13 mouse cellular contexts compared by ENCODE assay signal in genomic region chr7:132568817-132569216, GRCm38 (mm10). TPM values are rescaled to one million over a fixed set of nuclear protein-coding genes. Genes with fewer than 3 reads are reported as not detected.
DNase-seq lines count a peak whose midpoint lies in the region; ATAC-seq and TF ChIP-seq lines count a peak whose summit lies in the region.
"Had no signal": no experiment of that assay in that cellular context is flagged by ENCODE, and none has a peak within 500 bp of the region (broad histone marks: within the 10 kb centered on the region; RNA-seq: fewer than 3 reads in every experiment).

No protein-coding gene starts in this region.

- H3K4me1 ChIP-seq in midbrain, postnatal 0 days (ENCODE audit: insufficient read depth, low read length), result no peaks in the 10 kb centered on the region

- no peaks in the 10 kb centered on the region for H3K9me3 ChIP-seq in midbrain, postnatal 0 days (ENCODE audit: low read length)
- H3K9me3 ChIP-seq: kidney, embryonic 15.5 days; liver, embryonic 13.5 days had no signal

- no peak overlapping the region for H3K9ac ChIP-seq in midbrain, postnatal 0 days (replicated peaks; ENCODE audit: low read length, poor library complexity, severe bottlenecking)
- H3K9ac ChIP-seq: kidney, embryonic 15.5 days; liver, embryonic 13.5 days had no signal

- H3K27ac ChIP-seq in midbrain, postnatal 0 days (ENCODE audit: low read depth, low read length), result no peak overlapping the region
- H3K27ac ChIP-seq: kidney, embryonic 15.5 days; left cerebral cortex, adult 2 months; liver, embryonic 13.5 days had no signal

- peak; percentile 63 for ATAC-seq in inflammation-experienced regulatory T-cells, adult 6 months
- no peak for ATAC-seq in midbrain, postnatal 0 days (ENCODE audit: low FRiP score)
- ATAC-seq in cerebellum, adult (ENCODE audit: insufficient number of reproducible peaks, low FRiP score, low TSS enrichment), result no peak

- H3K4me2 ChIP-seq in midbrain, postnatal 0 days (ENCODE audit: low read depth, low read length, poor library complexity, severe bottlenecking), result no peak overlapping the region
- H3K4me2 ChIP-seq: kidney, embryonic 15.5 days; liver, embryonic 13.5 days had no signal

- H3K4me3 ChIP-seq in midbrain, postnatal 0 days (ENCODE audit: low read depth, low read length), result no peak overlapping the region
- H3K4me3 ChIP-seq: kidney, embryonic 15.5 days; left cerebral cortex, adult 2 months; liver, embryonic 13.5 days had no signal

- peak; percentile 36 for DNase-seq in heart, adult 8-10 months (ENCODE audit: low spot score)
- no peak for DNase-seq in heart, postnatal 4 days
- peak; percentile 56 for DNase-seq in CD4-positive, CD25-positive, alpha-beta regulatory T cell, adult 2 months (ENCODE audit: low read depth, low spot score)
- peak; percentile 83 to 84 for DNase-seq in spleen, postnatal 36 days (ENCODE audit: low spot score in 2 of 2)
- DNase-seq in cerebellum, adult 11 months, result no peak
- DNase-seq in midbrain, postnatal 0 days (ENCODE audit: low spot score), result no peak
- DNase-seq: liver, embryonic 13.5 days; midbrain, embryonic 14.5 days had no signal

- H3K27me3 ChIP-seq in midbrain, postnatal 0 days (ENCODE audit: insufficient read depth, low read length), result no peaks in the 10 kb centered on the region
- H3K27me3 ChIP-seq: kidney, embryonic 15.5 days had no signal

- TF ChIP-seq CTCF in midbrain, postnatal 0 days (IDR thresholded peaks at IDR 0.05), result no peak

- H3K36me3 ChIP-seq in midbrain, postnatal 0 days (ENCODE audit: insufficient read depth, low read length), result peaks cover 13% of the 10 kb centered on the region

- 86% methylated on average over 6 of the region's 6 CpGs for WGBS in midbrain, postnatal 0 days

RNA-seq across cellular contexts. Expression of gene Oat, which starts 7.4 kb away (rescaled TPM):
- total RNA-seq in heart, adult 8-10 months (2022), result 100 to 1,000 TPM; 179 to 196 (median 187) TPM
- 100 to 1,000 TPM; 153 to 156 TPM for total RNA-seq in heart, postnatal 4 days (2021)
- polyA plus RNA-seq in inflammation-experienced regulatory T-cells, adult 6 months (2017; shearing (Covaris generic)), result 10 to 100 TPM; 67.5 to 97.5 (median 82.5) TPM
- 97.4 and 103 TPM in 2 replicates for total RNA-seq in midbrain, postnatal 0 days (2014; rRNA removed)
- polyA plus RNA-seq in midbrain, postnatal 0 days (2015; fragmentation: Nextera tagmentation; extraction: Ambion mirVana), result 103 and 106 TPM in 2 replicates

RNA-seq across cellular contexts. Expression of gene Nkx1-2, which starts 30.6 kb away (rescaled TPM):
- not detected for total RNA-seq in heart, adult 8-10 months (2022)
- total RNA-seq in heart, postnatal 4 days (2021), result not detected
- not detected for polyA plus RNA-seq in inflammation-experienced regulatory T-cells, adult 6 months (2017; shearing (Covaris generic))
- total RNA-seq in midbrain, postnatal 0 days (2014; rRNA removed), result 0.60 and 0.80 TPM in 2 replicates
- 0.10 and 0.37 TPM in 2 replicates for polyA plus RNA-seq in midbrain, postnatal 0 days (2015; fragmentation: Nextera tagmentation; extraction: Ambion mirVana)
- total RNA-seq: heart, postnatal 10 days; left cerebral cortex, adult 2 months had no signal
- polyA plus RNA-seq: kidney, embryonic 15.5 days; liver, embryonic 13.5 days had no signal

RNA-seq across cellular contexts. Expression of gene Lhpp, which starts 41.6 kb away (rescaled TPM):
- 10 to 100 TPM; 14.4 to 18.0 (median 16.6) TPM for total RNA-seq in heart, adult 8-10 months (2022)
- total RNA-seq in heart, postnatal 4 days (2021), result 10 to 100 TPM; 21.4 to 25.4 TPM
- 1 to 10 TPM; 2.3 to 5.3 (median 3.6) TPM for polyA plus RNA-seq in inflammation-experienced regulatory T-cells, adult 6 months (2017; shearing (Covaris generic))
- 36.2 and 49.8 TPM in 2 replicates for total RNA-seq in midbrain, postnatal 0 days (2014; rRNA removed)
- polyA plus RNA-seq in midbrain, postnatal 0 days (2015; fragmentation: Nextera tagmentation; extraction: Ambion mirVana), result 59.2 and 65.1 TPM in 2 replicates

Comparison
In these comparisons a context has a peak if more than half of its experiments do, and no peak if none do; other contexts are left out.
1. DNase-seq: peak in heart, adult 8-10 months (single experiment), CD4-positive, CD25-positive, alpha-beta regulatory T cell, adult 2 months (single experiment) and spleen, postnatal 36 days (2 of 2); none in heart, postnatal 4 days (single experiment), cerebellum, adult 11 months (single experiment) and midbrain, postnatal 0 days (single experiment).